Mouse (Mus musculus): ENCODE data around the gene Olfr1122.
A peak's percentile ranks its signal among the peaks of the same experiment; 100 is the strongest.
"Not testable (repeated sequence)": the region's sequence is repeated elsewhere in the genome, so short reads cannot be mapped to it uniquely, and the experiment has no call there.

The Olfr1122 gene

DNA sequence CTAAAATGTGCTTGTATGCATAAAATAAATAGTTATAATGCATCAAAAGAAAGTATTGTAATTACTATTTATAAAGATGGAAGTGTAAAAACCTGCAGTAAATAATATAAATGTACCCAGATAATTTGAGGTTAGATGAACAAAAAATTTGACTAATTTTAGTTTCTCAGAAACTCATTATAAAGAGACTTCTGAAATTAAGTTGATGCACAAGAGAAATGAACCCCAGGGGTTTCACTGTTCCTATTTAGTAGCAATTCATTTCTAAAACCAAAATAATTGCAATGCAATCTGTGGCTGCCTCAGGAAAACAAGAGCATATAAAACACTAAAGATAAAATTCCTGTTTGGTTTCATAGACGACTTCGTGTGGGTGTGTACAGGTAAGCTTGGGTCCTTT, at the start of gene Olfr1122:
Gene Olfr1122, plus strand, starts transcription at position 301 of the 400 bp plus-strand sequence.
- DNase-seq (ENCODE audit: low spot score) = no peak

DNA sequence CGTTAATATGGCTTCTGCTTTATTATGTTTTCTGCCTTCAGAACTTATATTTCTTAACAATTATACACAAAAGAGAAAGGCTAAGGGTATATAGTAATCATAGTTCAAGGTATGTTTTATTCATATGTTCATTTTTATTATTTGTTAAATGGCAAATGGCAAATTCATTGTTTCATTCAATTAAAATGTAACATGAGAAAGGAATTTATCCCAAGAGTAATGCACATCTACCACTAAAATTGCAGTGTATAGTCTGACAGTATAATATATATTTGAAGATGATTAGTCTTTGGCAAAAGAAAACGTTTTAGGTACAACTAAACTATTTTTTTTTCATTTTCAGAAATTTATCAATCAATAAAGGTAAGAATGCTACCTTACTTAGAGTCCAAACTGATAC, 31.1 kb upstream of the Olfr1122 start, which contains the start of gene Olfr1120:
Gene Olfr1120, plus strand, starts transcription at position 301 of the 400 bp plus-strand sequence.
- DNase-seq (ENCODE audit: low spot score) = no peak

DNA sequence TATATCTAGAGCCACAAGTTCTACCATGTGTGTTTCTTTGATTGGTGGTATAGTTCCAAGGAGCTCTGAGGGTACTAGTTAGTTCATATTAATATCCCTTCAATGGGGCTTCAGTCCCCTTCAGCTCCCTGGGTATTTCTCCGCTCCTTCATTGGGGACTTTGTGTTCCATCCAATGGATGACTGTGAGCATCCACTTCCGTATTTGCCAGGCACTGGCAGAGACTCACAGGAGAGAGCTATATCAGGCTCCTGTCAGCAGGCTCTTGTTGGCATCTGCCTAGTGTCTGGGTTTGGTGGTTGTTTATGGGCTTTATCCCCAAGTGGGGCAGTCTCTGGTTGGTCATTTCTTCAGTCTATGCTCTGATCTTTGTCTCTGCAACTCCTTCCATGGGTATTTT, 25.5 kb upstream of the Olfr1122 start:
- not testable (repeated sequence) for DNase-seq (ENCODE audit: low spot score)

DNA sequence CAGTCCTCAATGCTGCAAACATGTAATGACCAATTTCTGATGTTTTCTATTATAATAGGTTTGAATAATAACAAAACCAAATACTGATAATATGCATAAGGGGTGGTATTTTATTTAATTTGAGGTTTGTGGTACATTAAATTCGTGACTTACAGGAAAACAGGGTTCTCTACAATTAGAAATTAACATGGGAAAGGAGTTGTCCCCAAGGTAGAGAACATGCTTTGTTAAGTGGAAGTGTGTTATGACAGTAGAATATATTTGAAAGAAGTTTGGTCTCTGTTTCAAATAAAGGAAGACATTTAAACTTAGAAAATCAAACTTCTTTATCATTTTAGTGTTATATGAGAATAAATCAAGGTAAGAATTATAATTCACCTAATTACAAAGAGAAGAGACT, 16.1 kb upstream of the Olfr1122 start, which contains the start of gene Olfr1121:
Gene Olfr1121, plus strand, starts transcription at position 301 of the 400 bp plus-strand sequence.
- DNase-seq (ENCODE audit: low spot score) = no peak

DNA sequence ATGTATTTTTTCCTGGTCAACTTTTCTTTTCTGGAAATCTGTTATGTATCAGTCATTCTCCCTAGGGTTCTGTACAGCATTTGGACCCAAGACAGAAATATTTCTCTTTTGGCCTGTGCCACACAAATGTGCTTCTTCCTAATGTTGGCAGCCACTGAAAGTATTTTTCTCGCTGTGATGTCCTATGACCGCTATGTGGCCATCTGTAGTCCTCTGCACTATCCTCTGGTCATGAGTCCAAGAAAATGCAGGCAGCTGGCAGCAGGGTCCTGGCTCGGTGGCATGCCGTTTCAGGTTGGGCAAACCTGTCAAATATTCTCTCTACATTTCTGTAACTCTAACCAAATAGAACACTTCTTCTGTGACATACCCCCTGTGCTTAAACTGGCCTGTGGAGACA, 13.9 kb upstream of the Olfr1122 start:
- no peak for DNase-seq (ENCODE audit: low spot score)

DNA sequence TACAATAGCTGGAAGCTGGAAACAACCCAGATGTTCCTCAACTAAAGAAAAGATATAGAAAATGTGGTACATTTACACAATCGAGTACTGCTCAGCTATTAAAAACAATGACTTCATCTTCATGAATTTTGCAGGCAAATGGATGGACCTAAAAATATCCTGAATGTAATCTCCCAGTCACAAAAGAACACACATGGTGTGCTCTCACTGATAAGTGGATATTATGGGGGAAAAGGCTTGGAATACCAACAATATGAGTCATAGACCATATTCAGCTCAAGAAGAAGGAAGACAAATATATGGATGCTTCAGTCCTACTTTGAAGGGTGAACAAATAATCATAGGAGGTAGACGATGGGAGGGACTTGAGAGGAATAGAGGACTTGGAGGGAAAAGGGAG, 1.7 kb upstream of the Olfr1122 start:
- DNase-seq (ENCODE audit: low spot score) = no peak

DNA sequence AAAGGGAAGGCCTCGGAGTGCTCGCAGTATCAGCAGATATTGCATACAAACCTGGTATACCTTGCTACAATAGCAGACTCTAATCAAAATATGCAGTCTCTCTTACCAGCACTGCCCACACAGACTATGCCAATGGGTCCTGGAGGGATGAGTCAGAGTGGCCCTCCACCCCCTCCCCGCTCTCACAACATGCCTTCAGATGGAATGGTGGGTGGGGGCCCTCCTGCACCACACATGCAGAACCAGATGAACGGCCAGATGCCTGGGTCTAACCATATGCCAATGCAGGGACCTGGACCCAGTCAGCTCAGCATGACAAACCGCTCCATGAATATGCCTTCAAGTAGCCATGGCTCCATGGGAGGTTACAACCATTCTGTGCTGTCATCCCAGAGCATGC, 8.0 kb downstream of the Olfr1122 start:
- DNase-seq (ENCODE audit: low spot score) = not testable (repeated sequence)

DNA sequence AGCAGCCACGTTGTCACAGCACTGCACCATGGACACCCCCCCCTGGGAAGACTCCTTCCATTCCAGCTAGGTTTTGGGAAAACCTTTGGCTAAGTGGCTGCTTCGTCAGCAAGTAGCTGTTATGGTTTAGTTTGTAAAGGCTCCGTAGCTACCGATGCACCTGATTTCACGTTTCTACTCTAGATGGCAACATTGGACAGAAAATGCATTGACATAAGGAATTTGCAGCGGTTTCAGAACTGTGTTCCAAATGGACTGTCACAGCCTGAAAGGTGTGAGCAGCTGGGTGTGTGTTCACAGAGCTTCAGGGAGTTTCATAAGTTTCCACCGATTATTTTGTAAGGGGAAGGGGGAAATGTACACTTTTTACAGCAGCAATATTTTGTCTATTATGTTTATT, 9.0 kb downstream of the Olfr1122 start:
- DNase-seq (ENCODE audit: low spot score) = peak; percentile 3

DNA sequence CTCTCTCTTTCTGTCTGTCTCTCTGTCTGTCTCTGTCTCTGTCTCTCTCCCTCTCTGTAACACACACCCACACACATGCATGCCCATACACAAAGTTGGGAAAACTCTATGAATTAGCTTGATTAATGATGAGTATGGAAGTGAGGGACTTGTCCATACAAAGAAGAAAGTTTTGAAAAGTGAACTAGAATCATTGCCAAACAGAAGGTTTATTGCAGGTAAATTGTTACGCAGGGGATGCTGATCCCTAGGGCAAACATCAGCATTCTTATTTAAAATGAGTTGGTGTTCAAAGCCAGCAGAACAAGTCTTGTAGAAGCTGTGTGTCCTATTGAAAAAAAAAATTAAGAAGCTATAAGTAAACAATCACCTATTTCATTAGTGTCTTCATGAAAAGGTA, 30.7 kb downstream of the Olfr1122 start, which contains the start of gene Olfr1123:
Gene Olfr1123, plus strand, starts transcription at position 301 of the 400 bp plus-strand sequence.
- no peak for DNase-seq (ENCODE audit: low spot score)

DNA sequence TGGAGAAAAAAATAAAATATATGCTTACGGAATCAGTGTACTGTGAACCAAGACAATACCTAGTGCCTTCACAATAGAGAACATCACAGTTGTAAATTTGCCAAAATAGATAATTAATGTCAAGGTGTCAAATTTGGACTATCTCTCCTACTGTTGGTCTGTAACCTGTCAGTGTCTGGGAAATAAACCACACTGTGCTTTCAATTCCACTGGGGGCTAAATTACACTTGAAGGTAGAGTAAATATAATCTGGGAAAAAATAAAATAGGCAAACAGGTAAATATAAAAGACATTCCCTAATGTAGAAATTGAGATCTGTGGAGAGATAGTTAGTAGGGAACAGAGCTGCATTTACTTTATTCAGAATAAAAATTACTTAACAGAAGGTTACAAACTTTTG, 44.3 kb downstream of the Olfr1122 start, which contains the start of gene Olfr1124:
Gene Olfr1124, plus strand, starts transcription at position 301 of the 400 bp plus-strand sequence.
- no peak for DNase-seq (ENCODE audit: low spot score)

DNA sequence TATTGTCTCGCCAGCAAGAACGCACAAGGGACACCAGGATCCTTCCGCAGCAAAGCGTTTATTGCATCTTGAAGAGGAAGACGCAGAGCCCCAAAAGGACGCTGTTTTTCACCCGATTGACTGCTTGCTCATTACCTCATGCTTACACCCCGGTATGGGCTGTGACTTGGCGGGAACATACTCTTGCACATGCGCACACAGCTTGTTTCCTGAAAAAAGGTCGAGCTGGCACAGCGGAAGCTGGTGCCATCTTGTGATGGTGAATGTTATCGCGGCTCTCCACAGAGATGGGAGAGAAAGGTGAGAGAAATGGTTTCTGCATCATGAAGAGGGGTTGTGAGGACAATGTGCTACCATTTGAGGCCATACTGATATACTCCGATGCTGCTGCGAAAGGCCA, 52.1 kb downstream of the Olfr1122 start:
- DNase-seq (ENCODE audit: low spot score) = no peak
